Mouse (Mus musculus) G1E (cell line): ENCODE results near the gene Fut2. TPM values are rescaled to one million over a fixed set of nuclear protein-coding genes. Genes with fewer than 3 reads are reported as not detected.

Source experiments
- ATAC-seq: 2 replicates; pipeline ENCODE4 v1.8.0; 2016; ENCODE audit warnings: mild to moderate bottlenecking; ENCODE audit not compliant: insufficient number of reproducible peaks, poor library complexity, low FRiP score, severe bottlenecking; ENCODE audit errors: extremely low read depth
- DNase-seq: peaks from one replicate; pipeline ENCODE4 v3.0.0; 2012; ENCODE audit warnings: low spot score
- H3K27me3 ChIP-seq: 2 replicates; pipeline ENCODE4 v1.6.1; 2012; ENCODE audit warnings: mild to moderate bottlenecking, low read length, inconsistent platforms; ENCODE audit not compliant: insufficient read depth
- H3K36me3 ChIP-seq: replicated peaks from 2 replicates; pipeline ENCODE3; 2012; ENCODE audit warnings: mild to moderate bottlenecking, inconsistent platforms
- H3K4me1 ChIP-seq: 2 replicates; pipeline ENCODE4 v1.6.1; 2012; ENCODE audit warnings: low read depth, low read length, inconsistent platforms, mixed read lengths; ENCODE audit not compliant: insufficient read depth
- H3K4me3 ChIP-seq: 2 replicates; pipeline ENCODE4 v1.5.1; 2012; ENCODE audit warnings: low read depth, mild to moderate bottlenecking, inconsistent platforms, low read length, moderate library complexity, mixed read lengths
- H3K9me3 ChIP-seq: replicated peaks from 2 replicates; pipeline ENCODE4 v1.6.1; 2012; ENCODE audit warnings: inconsistent platforms
- CTCF ChIP-seq: IDR thresholded peaks from 2 replicates; pipeline ENCODE4 v1.5.1; 2012; ENCODE audit warnings: low read depth, low read length, inconsistent platforms, mixed read lengths
- GATA1 ChIP-seq: IDR thresholded peaks from 2 replicates; pipeline ENCODE4 v1.6.1; 2012; ENCODE audit warnings: borderline replicate concordance, low read length, inconsistent platforms, mixed read lengths
- GATA2 ChIP-seq: IDR thresholded peaks from 2 replicates; pipeline ENCODE4 v1.6.1; 2012; ENCODE audit warnings: low read depth, low read length, inconsistent platforms, borderline replicate concordance
- POLR2AphosphoS5 ChIP-seq: IDR thresholded peaks from 2 replicates; pipeline ENCODE4 v1.6.1; 2012; ENCODE audit warnings: low read depth, low read length, inconsistent platforms; ENCODE audit not compliant: insufficient replicate concordance
- TAL1 ChIP-seq: conservative IDR thresholded peaks from 2 replicates; pipeline ENCODE4 v1.6.1; 2012; ENCODE audit warnings: low read depth, low read length, inconsistent platforms, mixed read lengths
- polyA plus RNA-seq: library from polyadenylated mRNA; stranded (reverse); fragments of >175 nt; gene quantifications from 2 replicates; pipeline ENCODE4 v1.2.3, GENCODE M21; 2012
- total RNA-seq, 2 experiments: library from RNA; stranded (forward) in 1 of 2; stranded (reverse) in 1 of 2; fragments of 200-1000 nt in 1 of 2; fragments of >200 nt in 1 of 2; fragmentation: Nextera tagmentation in 1 of 2; gene quantifications; 2 replicates each; pipeline ENCODE4 v1.2.3; 2014 to 2017

Gene Fut2
- total and polyA plus RNA-seq, 3 experiments = 0.38 TPM; not detected in 2

GRCm38 (mm10) chr7:45708221-45708761, 42.1 kb upstream of the Fut2 start:
- H3K4me1 ChIP-seq = peaks cover 75% of the 10 kb centered on the region
- DNase-seq (no peak), ATAC-seq (no peak)
- H3K27me3 ChIP-seq = no peaks in the 10 kb centered on the region
- H3K4me3 ChIP-seq = peak overlapping the region; percentile 81
- H3K9me3 ChIP-seq = no peaks in the 10 kb centered on the region
- H3K36me3 ChIP-seq = peaks cover 53% of the 10 kb centered on the region
- TF ChIP-seq TAL1 = no peak
- TF ChIP-seq GATA1 = no peak
- no peak for TF ChIP-seq GATA2
- TF ChIP-seq POLR2AphosphoS5 = no peak
- TF ChIP-seq CTCF = no peak

GRCm38 (mm10) chr7:45707375-45707967, 41.3 kb upstream of the Fut2 start:
- Histone ChIP-seq H3K4me1 (peaks cover 78% of the 10 kb centered on the region), H3K36me3 (peaks cover 45% of the 10 kb centered on the region), H3K4me3 (peak overlapping the region; percentile 81), H3K27me3 (peaks cover 4% of the 10 kb centered on the region; the same call in 1 of the 2 replicates), H3K9me3 (no peaks in the 10 kb centered on the region)
- DNase-seq (peak; percentile 91), ATAC-seq (0 out of 2 replicates have a peak, but pooled peaks have one; percentile 4)
- TF ChIP-seq POLR2AphosphoS5 (no peak), TAL1 (no peak), CTCF (no peak), GATA2 (no peak), GATA1 (no peak)

- Histone ChIP-seq H3K36me3 (peaks cover 38% of the 10 kb centered on the region), H3K9me3 (no peaks in the 10 kb centered on the region), H3K4me1 (peaks cover 75% of the 10 kb centered on the region), H3K27me3 (peaks cover 10% of the 10 kb centered on the region; the same call in 1 of the 2 replicates), H3K4me3 (peak overlapping the region; percentile 81)
- TF ChIP-seq TAL1 = no peak
- TF ChIP-seq POLR2AphosphoS5 = no peak
- TF ChIP-seq GATA1 = no peak
- 0 out of 2 replicates have a peak, but pooled peaks have one; percentile 2 for ATAC-seq
- peak; percentile 92 for DNase-seq
Observed at GRCm38 (mm10) chr7:45706721-45707241, 40.6 kb upstream of the Fut2 start.

GRCm38 (mm10) chr7:45705873-45706281, 39.7 kb upstream of the Fut2 start:
- no peaks in the 10 kb centered on the region for H3K9me3 ChIP-seq
- peaks cover 84% of the 10 kb centered on the region for H3K4me1 ChIP-seq
- peaks cover 29% of the 10 kb centered on the region for H3K36me3 ChIP-seq
- DNase-seq (peak; percentile 65), ATAC-seq (no peak)
- peaks cover 19% of the 10 kb centered on the region for H3K27me3 ChIP-seq
- TF ChIP-seq CTCF (no peak), GATA2 (no peak), TAL1 (no peak)
- peak overlapping the region; percentile 81 for H3K4me3 ChIP-seq

GRCm38 (mm10) chr7:45705443-45705864, 39.3 kb upstream of the Fut2 start:
- peaks cover 22% of the 10 kb centered on the region for H3K27me3 ChIP-seq
- DNase-seq = no peak
- ATAC-seq = no peak
- no peaks in the 10 kb centered on the region for H3K9me3 ChIP-seq
- peaks cover 25% of the 10 kb centered on the region for H3K36me3 ChIP-seq
- peaks cover 84% of the 10 kb centered on the region for H3K4me1 ChIP-seq
- peak overlapping the region; percentile 81 for H3K4me3 ChIP-seq
- no peak for TF ChIP-seq GATA2
- no peak for TF ChIP-seq POLR2AphosphoS5
- no peak for TF ChIP-seq TAL1
- no peak for TF ChIP-seq CTCF
- TF ChIP-seq GATA1 = no peak

GRCm38 (mm10) chr7:45704730-45705442, 38.7 kb upstream of the Fut2 start, which contains the start of gene Dbp:
TSS of gene Dbp (plus strand) at chr7:45705088.
- Histone ChIP-seq H3K36me3 (peaks cover 19% of the 10 kb centered on the region), H3K9me3 (no peaks in the 10 kb centered on the region), H3K4me1 (peaks cover 87% of the 10 kb centered on the region), H3K4me3 (peak within 1 kb of the TSS; percentile 81), H3K27me3 (peaks cover 28% of the 10 kb centered on the region)
- DNase-seq = peak; percentile 100
- peak; percentile 84 for ATAC-seq
- no peak for TF ChIP-seq TAL1
- TF ChIP-seq GATA1 = no peak
- no peak for TF ChIP-seq GATA2
- TF ChIP-seq POLR2AphosphoS5 = no peak
- TF ChIP-seq CTCF = no peak
